Mouse (Mus musculus): ENCODE data around the gene Pnma1. TPM values are rescaled to one million over a fixed set of nuclear protein-coding genes. Genes with fewer than 3 reads are reported as not detected.
A peak's percentile ranks its signal among the peaks of the same experiment; 100 is the strongest.

Pnma1 gene
- total and polyA plus RNA-seq, 2 experiments from 2014 or later: 0.31 TPM; not detected in 1

DNA sequence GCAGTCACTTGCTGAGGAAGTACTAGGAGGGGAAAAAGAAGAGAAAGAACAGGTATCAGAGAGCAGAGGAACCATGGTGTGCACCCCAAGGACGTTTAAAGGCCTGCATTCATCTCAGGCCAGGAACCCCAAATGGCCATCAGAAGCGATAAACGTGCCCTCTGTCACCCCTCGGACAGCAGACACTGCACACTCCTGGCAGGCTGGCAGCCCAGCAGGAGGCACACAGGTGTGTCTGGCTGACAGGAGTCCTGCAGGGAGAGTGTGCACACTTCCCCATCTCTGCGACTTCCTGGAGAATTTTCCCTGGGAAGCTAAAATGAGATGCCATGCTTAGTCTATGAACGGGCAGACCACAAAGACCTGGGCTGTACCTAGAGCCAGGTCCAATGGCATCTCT is 5.1 kb upstream of the Pnma1 start:
- H3K36me3 ChIP-seq (replicated peaks; ENCODE audit: control insufficient read depth, insufficient read depth, low read length): peaks cover 54% of the 10 kb centered on the region
- WGBS: 83% methylated on average over 6 of the region's 6 CpGs
- peaks cover 14% of the 10 kb centered on the region; the same call in 1 of the 2 replicates for H3K4me1 ChIP-seq (ENCODE audit: control insufficient read depth, insufficient read depth)
- no peaks in the 10 kb centered on the region for H3K27me3 ChIP-seq (ENCODE audit: control insufficient read depth, insufficient read depth, low read length)
- TF ChIP-seq CTCF (IDR thresholded peaks at IDR 0.05; ENCODE audit: low read depth) (no peak), EP300 (IDR thresholded peaks at IDR 0.05; ENCODE audit: low read depth) (no peak)
- ATAC-seq (ENCODE audit: insufficient read depth, low read depth) (no peak), DNase-seq (ENCODE audit: low spot score) (no peak)
- H3K4me3 ChIP-seq (ENCODE audit: low read depth, low read length): no peak overlapping the region
- no peak overlapping the region for H3K27ac ChIP-seq (ENCODE audit: low read depth)
- H3K9ac ChIP-seq (replicated peaks; ENCODE audit: low read depth, low read length): no peak overlapping the region
- no peak overlapping the region for H3K4me2 ChIP-seq (ENCODE audit: low read depth, low read length)
- H3K9me3 ChIP-seq (replicated peaks; ENCODE audit: control insufficient read depth, low read length): no peaks in the 10 kb centered on the region

DNA sequence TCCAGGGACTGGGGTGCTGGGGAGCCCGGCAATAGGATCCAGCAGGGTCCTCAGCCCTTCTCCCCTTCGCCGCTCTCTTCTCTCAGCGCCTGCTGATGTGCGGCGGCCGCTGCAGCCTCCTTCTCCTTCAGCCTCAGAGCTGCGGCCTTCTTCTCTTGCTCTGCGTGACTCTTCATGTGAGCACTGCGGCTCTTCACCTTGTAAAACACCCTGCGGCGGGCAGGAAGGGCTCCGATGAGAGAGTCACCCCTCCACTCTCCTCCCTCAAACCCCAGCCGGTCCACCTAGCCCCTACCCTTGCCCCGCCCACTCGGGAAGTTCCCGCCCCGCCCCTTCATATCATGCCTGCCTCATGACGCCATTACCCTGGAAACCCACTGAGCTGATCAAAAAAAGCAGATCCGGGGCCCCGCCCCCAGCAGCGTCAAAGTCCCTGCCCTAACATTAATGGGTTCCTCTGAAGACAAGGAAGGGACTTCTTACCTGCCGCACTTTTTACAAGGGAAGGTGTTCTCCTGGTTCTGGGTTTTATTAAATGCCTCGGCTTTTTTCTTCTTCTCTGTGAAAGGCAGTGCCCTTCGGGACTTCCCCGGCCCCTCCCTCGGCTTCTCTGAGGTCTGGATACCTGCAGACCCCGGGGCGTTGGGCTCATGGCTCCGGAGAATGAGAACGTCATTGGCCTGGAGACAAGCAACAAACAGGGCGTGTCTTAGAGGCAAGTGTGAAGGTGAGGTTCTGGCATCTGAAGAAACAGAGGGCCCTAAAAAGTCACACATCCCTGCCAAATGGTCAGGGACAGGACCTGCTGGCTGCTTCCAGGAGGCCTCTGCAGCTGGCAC is 4.3 kb upstream of the Pnma1 start:
- Histone ChIP-seq H3K4me3 (ENCODE audit: low read depth, low read length) (no peak overlapping the region), H3K36me3 (replicated peaks; ENCODE audit: control insufficient read depth, insufficient read depth, low read length) (peaks cover 46% of the 10 kb centered on the region), H3K4me1 (ENCODE audit: control insufficient read depth, insufficient read depth) (peaks cover 19% of the 10 kb centered on the region; the same call in 1 of the 2 replicates), H3K27me3 (ENCODE audit: control insufficient read depth, insufficient read depth, low read length) (no peaks in the 10 kb centered on the region), H3K9me3 (replicated peaks; ENCODE audit: control insufficient read depth, low read length) (no peaks in the 10 kb centered on the region), H3K9ac (replicated peaks; ENCODE audit: low read depth, low read length) (no peak overlapping the region), H3K4me2 (ENCODE audit: low read depth, low read length) (no peak overlapping the region), H3K27ac (ENCODE audit: low read depth) (no peak overlapping the region)
- no peak for TF ChIP-seq EP300 (IDR thresholded peaks at IDR 0.05; ENCODE audit: low read depth)
- no peak for TF ChIP-seq CTCF (IDR thresholded peaks at IDR 0.05; ENCODE audit: low read depth)
- no peak for DNase-seq (ENCODE audit: low spot score)
- 77% methylated on average over 32 of the region's 32 CpGs for WGBS
- no peak for ATAC-seq (ENCODE audit: insufficient read depth, low read depth)

DNA sequence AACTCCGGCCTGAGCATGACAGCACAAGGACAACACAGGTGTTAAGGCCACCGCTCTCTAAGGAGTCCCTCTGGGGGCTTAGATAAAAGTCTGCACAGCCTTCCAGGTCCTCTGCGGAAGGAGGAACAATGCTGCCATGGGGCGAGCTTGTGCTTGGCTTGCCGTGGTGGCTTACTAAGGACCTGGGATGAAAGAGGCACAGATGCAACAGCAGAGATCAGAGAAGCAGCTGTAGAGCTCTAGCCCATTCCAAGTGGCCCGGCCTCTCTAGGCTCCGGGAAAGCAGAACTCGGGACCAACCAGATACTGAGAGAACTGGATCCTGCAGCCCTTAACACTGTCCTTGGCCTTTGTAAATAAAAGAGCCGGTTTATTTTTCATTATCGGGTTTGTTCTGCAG is 3.6 kb upstream of the Pnma1 start:
- TF ChIP-seq CTCF (IDR thresholded peaks at IDR 0.05; ENCODE audit: low read depth) (no peak), EP300 (IDR thresholded peaks at IDR 0.05; ENCODE audit: low read depth) (no peak)
- ATAC-seq (ENCODE audit: insufficient read depth, low read depth): no peak
- H3K4me3 ChIP-seq (ENCODE audit: low read depth, low read length): no peak overlapping the region
- peaks cover 19% of the 10 kb centered on the region; the same call in 1 of the 2 replicates for H3K4me1 ChIP-seq (ENCODE audit: control insufficient read depth, insufficient read depth)
- 0 out of 2 replicates have a peak overlapping the region, but pooled peaks have one; percentile 30 for H3K27ac ChIP-seq (ENCODE audit: low read depth)
- H3K4me2 ChIP-seq (ENCODE audit: low read depth, low read length): no peak overlapping the region
- WGBS: 69% methylated on average over 10 of the region's 10 CpGs
- H3K9me3 ChIP-seq (replicated peaks; ENCODE audit: control insufficient read depth, low read length): no peaks in the 10 kb centered on the region
- no peaks in the 10 kb centered on the region for H3K27me3 ChIP-seq (ENCODE audit: control insufficient read depth, insufficient read depth, low read length)
- DNase-seq (ENCODE audit: low spot score): no peak
- H3K36me3 ChIP-seq (replicated peaks; ENCODE audit: control insufficient read depth, insufficient read depth, low read length): peaks cover 39% of the 10 kb centered on the region
- no peak overlapping the region for H3K9ac ChIP-seq (replicated peaks; ENCODE audit: low read depth, low read length)

DNA sequence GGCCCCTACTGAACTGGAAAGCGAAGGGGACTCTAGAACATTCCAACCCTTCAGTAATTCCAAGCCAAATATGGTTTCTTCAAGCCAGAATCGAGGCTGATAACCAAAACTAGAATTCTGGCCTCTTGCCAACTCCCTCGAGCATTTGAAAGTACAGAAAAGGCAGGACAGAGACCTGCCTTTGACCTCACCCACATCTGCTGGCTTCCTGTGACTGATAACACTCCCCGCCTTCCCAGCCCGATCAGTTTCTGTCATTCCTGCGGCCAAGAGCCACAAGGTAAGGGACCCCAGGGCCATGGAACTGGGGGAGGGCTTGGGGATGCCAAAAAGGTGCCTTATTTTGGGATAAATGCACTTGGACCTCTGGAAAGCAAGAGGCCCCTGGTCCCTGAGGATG is 2.7 kb upstream of the Pnma1 start:
- Histone ChIP-seq H3K4me3 (ENCODE audit: low read depth, low read length) (no peak overlapping the region), H3K36me3 (replicated peaks; ENCODE audit: control insufficient read depth, insufficient read depth, low read length) (peaks cover 30% of the 10 kb centered on the region), H3K9ac (replicated peaks; ENCODE audit: low read depth, low read length) (0 out of 2 replicates have a peak overlapping the region, but pooled peaks have one; percentile 9), H3K27me3 (ENCODE audit: control insufficient read depth, insufficient read depth, low read length) (no peaks in the 10 kb centered on the region), H3K4me1 (ENCODE audit: control insufficient read depth, insufficient read depth) (peaks cover 19% of the 10 kb centered on the region; the same call in 1 of the 2 replicates), H3K4me2 (ENCODE audit: low read depth, low read length) (no peak overlapping the region), H3K27ac (ENCODE audit: low read depth) (0 out of 2 replicates have a peak overlapping the region, but pooled peaks have one; percentile 30), H3K9me3 (replicated peaks; ENCODE audit: control insufficient read depth, low read length) (no peaks in the 10 kb centered on the region)
- ATAC-seq (ENCODE audit: insufficient read depth, low read depth): no peak
- no peak for DNase-seq (ENCODE audit: low spot score)
- TF ChIP-seq EP300 (IDR thresholded peaks at IDR 0.05; ENCODE audit: low read depth) (no peak), CTCF (IDR thresholded peaks at IDR 0.05; ENCODE audit: low read depth) (no peak)
- WGBS: 19% methylated on average over 6 of the region's 6 CpGs

DNA sequence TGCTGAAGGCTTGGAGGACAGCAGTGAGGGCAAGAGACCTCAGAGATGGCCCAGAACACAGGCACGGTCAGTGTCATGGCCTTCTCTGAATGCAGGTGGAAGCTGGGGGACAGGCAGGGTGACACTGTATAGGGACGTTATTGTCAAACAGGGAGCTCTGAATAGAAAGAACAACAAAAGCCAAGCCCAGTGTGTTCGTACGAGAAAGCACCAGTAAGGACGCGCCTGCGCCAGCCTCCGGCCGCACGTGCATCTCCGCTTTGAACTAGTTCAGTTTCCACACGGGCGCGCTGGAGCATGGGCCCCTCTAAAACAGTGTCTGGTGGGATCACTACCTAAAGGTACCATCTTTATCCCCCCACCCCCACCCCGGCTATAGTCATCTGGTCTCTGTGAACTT is 1.7 kb upstream of the Pnma1 start:
- H3K27ac ChIP-seq (ENCODE audit: low read depth): no peak overlapping the region
- DNase-seq (ENCODE audit: low spot score): no peak

More for the DNA sequence above, 1.7 kb upstream of the Pnma1 start:
- Histone ChIP-seq H3K4me2 (ENCODE audit: low read depth, low read length) (no peak overlapping the region), H3K4me1 (ENCODE audit: control insufficient read depth, insufficient read depth) (peaks cover 16% of the 10 kb centered on the region; the same call in 1 of the 2 replicates), H3K36me3 (replicated peaks; ENCODE audit: control insufficient read depth, insufficient read depth, low read length) (peaks cover 29% of the 10 kb centered on the region), H3K9me3 (replicated peaks; ENCODE audit: control insufficient read depth, low read length) (no peaks in the 10 kb centered on the region), H3K4me3 (ENCODE audit: low read depth, low read length) (no peak overlapping the region), H3K27me3 (ENCODE audit: control insufficient read depth, insufficient read depth, low read length) (no peaks in the 10 kb centered on the region), H3K9ac (replicated peaks; ENCODE audit: low read depth, low read length) (no peak overlapping the region)
- no peak for ATAC-seq (ENCODE audit: insufficient read depth, low read depth)
- 92% methylated on average over 15 of the region's 15 CpGs for WGBS
- TF ChIP-seq CTCF (IDR thresholded peaks at IDR 0.05; ENCODE audit: low read depth) (no peak), EP300 (IDR thresholded peaks at IDR 0.05; ENCODE audit: low read depth) (no peak)
